Mouse (Mus musculus) olfactory bulb, adult 2 months (tissue): ENCODE results near the gene Abca12.

Experiments
- CTCF ChIP-seq: fragments of 200-500 bp; IDR thresholded peaks from 2 replicates; pipeline ENCODE4 v1.5.1; 2012; ENCODE audit warnings: low read depth, mild to moderate bottlenecking, low read length, moderate library complexity; ENCODE audit not compliant: insufficient read depth
- POLR2A ChIP-seq: fragments of 200-500 bp; IDR thresholded peaks from 2 replicates; pipeline ENCODE4 v1.6.1; 2012; ENCODE audit warnings: mild to moderate bottlenecking, low read depth, low read length, moderate library complexity; ENCODE audit not compliant: insufficient read depth

DNA sequence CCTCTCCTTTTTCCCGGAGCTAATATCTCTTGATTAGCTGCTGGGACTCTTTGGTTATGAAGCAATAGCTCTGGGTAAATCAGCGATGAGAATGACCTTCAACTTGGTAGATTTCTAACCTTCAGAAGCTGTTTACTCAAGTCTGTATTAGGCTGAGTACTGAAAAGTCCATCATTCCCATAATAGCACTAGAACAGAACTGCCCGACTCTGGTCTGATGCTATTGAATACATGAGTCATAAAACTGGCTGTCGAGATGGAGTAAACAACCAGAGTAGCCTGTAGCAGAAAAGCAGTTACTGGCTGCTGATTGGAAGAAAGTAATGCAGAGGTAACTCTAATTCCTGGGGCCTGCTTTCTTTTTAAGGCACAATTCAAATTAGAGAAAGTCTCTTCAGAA is 211.1 kb downstream of the Abca12 start:
- no peak for TF ChIP-seq POLR2A
- no peak for TF ChIP-seq CTCF
